Mouse (Mus musculus) small intestine, adult 2 months (tissue): ENCODE data around the gene Slc6a16.

Experiments
- CTCF ChIP-seq: fragments of 200-500 bp; IDR thresholded peaks from 2 replicates; pipeline ENCODE4 v1.5.1; 2012; ENCODE audit warnings: low read depth, mild to moderate bottlenecking, control low read depth, inconsistent platforms, low read length, moderate library complexity, mixed read lengths; ENCODE audit not compliant: insufficient replicate concordance, insufficient read length; ENCODE audit errors: extremely low read depth
- POLR2A ChIP-seq: fragments of 200-500 bp; IDR thresholded peaks from 2 replicates; pipeline ENCODE4 v1.6.1; 2012; ENCODE audit warnings: low read depth, mild to moderate bottlenecking, control low read depth, inconsistent platforms, low read length, moderate library complexity

GRCm38 (mm10) chr7:45235656-45236180, 5.2 kb upstream of the Slc6a16 start:
- TF ChIP-seq CTCF (no peak), POLR2A (no peak)
